Mouse (Mus musculus): ENCODE measurements around the gene Rab8b. TPM values are rescaled to one million over a fixed set of nuclear protein-coding genes. Genes with fewer than 3 reads are reported as not detected.
"Not testable (repeated sequence)": the region's sequence is repeated elsewhere in the genome, so short reads cannot be mapped to it uniquely, and the experiment has no call there.

Gene Rab8b
- polyA plus RNA-seq, 1 experiment from 2014 or later: 31.1 TPM

GRCm38 (mm10) chr9:66882406-66882821 lies 37.1 kb downstream of the Rab8b start:
- no peak overlapping the region for H3K9ac ChIP-seq (replicated peaks)

GRCm38 (mm10) chr9:66881858-66882257 lies 37.6 kb downstream of the Rab8b start:
- Histone ChIP-seq H3K27ac (no peak overlapping the region), H3K4me1 (replicated peaks) (peaks cover 7% of the 10 kb centered on the region), H3K9me3 (no peaks in the 10 kb centered on the region), H3K36me3 (peaks cover 3% of the 10 kb centered on the region; the same call in 1 of the 2 replicates), H3K4me2 (replicated peaks) (no peak overlapping the region), H3K4me3 (replicated peaks) (no peak overlapping the region), H3K9ac (replicated peaks) (no peak overlapping the region), H3K27me3 (no peaks in the 10 kb centered on the region)
- ATAC-seq: no peak
- WGBS: 79% methylated on average over 3 of the region's 3 CpGs

More at GRCm38 (mm10) chr9:66882406-66882821, 37.1 kb downstream of the Rab8b start:
- Histone ChIP-seq H3K27ac (no peak overlapping the region), H3K9me3 (no peaks in the 10 kb centered on the region), H3K4me1 (replicated peaks) (peaks cover 13% of the 10 kb centered on the region), H3K4me2 (replicated peaks) (no peak overlapping the region), H3K4me3 (replicated peaks) (no peak overlapping the region), H3K27me3 (no peaks in the 10 kb centered on the region), H3K36me3 (peaks cover 3% of the 10 kb centered on the region; the same call in 1 of the 2 replicates)
- 76% methylated on average over 8 of the region's 8 CpGs for WGBS
- ATAC-seq: no peak

DNA sequence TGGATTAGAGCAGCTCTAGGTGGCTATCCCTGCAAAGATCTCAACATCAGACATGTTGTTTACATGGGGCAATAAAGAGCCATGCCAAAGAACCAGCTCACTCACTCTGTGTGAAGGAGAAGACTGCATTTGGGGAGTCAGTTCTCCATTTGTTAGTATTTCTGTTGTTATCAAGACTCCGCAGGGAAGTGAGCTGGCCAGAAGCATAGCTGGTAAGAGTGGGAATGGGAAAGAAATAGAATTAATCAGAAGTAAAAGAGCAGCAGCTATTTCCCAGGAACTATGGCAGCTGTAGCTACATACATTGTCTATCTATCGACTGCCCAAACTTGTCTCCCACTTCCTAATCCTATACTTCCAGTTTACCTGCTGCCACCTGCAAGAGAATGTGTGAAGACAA lies 38.7 kb downstream of the Rab8b start:
- Histone ChIP-seq H3K4me2 (replicated peaks) (no peak overlapping the region), H3K27ac (no peak overlapping the region), H3K36me3 (peaks cover 6% of the 10 kb centered on the region; the same call in 1 of the 2 replicates), H3K9me3 (no peaks in the 10 kb centered on the region), H3K4me1 (replicated peaks) (no peaks in the 10 kb centered on the region), H3K4me3 (replicated peaks) (no peak overlapping the region), H3K27me3 (no peaks in the 10 kb centered on the region), H3K9ac (replicated peaks) (no peak overlapping the region)
- no peak for ATAC-seq
- WGBS: 88% methylated on average over 2 of the region's 2 CpGs

GRCm38 (mm10) chr9:66879486-66879885 lies 40.0 kb downstream of the Rab8b start:
- WGBS: 80% methylated on average over 6 of the region's 6 CpGs
- Histone ChIP-seq H3K27ac (no peak overlapping the region), H3K27me3 (no peaks in the 10 kb centered on the region)

DNA sequence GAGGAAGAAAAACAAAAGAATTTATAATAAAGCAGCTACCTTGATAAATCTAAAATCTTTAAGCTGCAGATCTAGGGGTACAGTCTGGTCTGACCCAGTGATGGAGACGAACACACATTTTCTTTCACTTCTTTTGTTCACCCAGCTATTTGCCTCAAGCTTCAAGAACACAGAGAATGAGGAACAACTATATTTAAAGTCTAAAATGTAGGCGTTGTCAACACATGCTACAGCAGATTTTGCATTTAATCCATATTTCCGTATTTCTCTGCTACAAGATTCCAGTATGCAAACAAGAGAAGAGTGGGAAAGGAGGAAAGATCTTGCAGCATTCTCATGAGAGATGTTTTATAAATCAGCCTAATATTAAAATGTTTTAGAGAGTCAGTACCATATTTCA lies 40.6 kb downstream of the Rab8b start:
- no peaks in the 10 kb centered on the region for H3K27me3 ChIP-seq
- WGBS: 94% methylated on average over 3 of the region's 3 CpGs
- no peak overlapping the region for H3K4me3 ChIP-seq (replicated peaks)
- no peaks in the 10 kb centered on the region; the same call in 1 of the 2 replicates for H3K9me3 ChIP-seq
- H3K4me2 ChIP-seq (replicated peaks): no peak overlapping the region
- no peak for ATAC-seq
- peaks cover 9% of the 10 kb centered on the region; the same call in 1 of the 2 replicates for H3K36me3 ChIP-seq
- H3K27ac ChIP-seq: no peak overlapping the region
- no peak overlapping the region for H3K9ac ChIP-seq (replicated peaks)
- H3K4me1 ChIP-seq (replicated peaks): no peaks in the 10 kb centered on the region

More at GRCm38 (mm10) chr9:66879486-66879885, 40.0 kb downstream of the Rab8b start:
- H3K4me2 ChIP-seq (replicated peaks): no peak overlapping the region
- peaks cover 9% of the 10 kb centered on the region; the same call in 1 of the 2 replicates for H3K36me3 ChIP-seq
- no peaks in the 10 kb centered on the region; the same call in 1 of the 2 replicates for H3K9me3 ChIP-seq
- H3K4me3 ChIP-seq (replicated peaks): no peak overlapping the region
- no peak for ATAC-seq
- H3K9ac ChIP-seq (replicated peaks): no peak overlapping the region
- no peaks in the 10 kb centered on the region for H3K4me1 ChIP-seq (replicated peaks)

DNA sequence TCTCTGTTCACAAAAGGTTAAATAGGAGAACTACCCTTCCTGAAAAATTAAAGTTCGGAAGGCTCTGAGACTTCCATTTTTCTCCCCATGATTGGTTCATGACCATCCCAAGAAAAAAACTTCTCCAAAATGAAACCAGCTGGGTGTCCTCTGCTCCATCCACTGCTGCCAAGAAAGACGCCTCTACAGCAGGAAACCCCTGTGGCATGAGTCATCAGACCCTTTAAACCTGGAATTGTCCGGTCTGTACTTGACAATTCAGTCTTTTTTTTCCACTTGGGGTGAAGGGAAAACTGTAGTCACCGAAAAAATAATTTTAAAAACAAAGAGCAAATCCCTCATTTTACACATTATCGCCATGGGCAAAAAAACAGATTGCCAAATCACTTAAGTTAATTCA lies 42.9 kb downstream of the Rab8b start:
- no peak overlapping the region for H3K4me2 ChIP-seq (replicated peaks)
- H3K27ac ChIP-seq: no peak overlapping the region
- H3K9ac ChIP-seq (replicated peaks): no peak overlapping the region
- no peaks in the 10 kb centered on the region for H3K4me1 ChIP-seq (replicated peaks)
- no peaks in the 10 kb centered on the region for H3K27me3 ChIP-seq
- ATAC-seq: no peak
- H3K9me3 ChIP-seq: no peaks in the 10 kb centered on the region; the same call in 1 of the 2 replicates
- H3K36me3 ChIP-seq: peaks cover 9% of the 10 kb centered on the region; the same call in 1 of the 2 replicates
- H3K4me3 ChIP-seq (replicated peaks): no peak overlapping the region
- 91% methylated on average over 5 of the region's 5 CpGs for WGBS

DNA sequence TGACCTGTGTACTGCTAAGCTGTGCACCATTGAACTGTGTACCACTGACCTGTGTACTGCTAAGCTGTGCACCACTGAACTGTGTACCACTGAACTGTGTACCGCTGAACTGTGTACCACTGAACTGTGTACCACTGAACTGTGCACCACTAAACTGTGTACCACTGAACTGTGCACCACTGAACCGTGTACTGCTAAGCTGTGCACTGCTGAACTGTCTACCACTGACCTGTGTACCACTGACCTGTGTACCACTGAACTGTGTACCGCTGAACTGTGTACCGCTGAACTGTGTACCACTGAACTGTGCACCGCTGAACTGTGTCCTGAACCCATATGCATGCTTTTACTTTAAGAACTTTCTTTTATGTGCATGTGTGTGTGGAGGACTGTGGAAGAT lies 45.2 kb downstream of the Rab8b start:
- no peak overlapping the region for H3K4me3 ChIP-seq (replicated peaks)
- WGBS: 97% methylated on average over 5 of the region's 5 CpGs

DNA sequence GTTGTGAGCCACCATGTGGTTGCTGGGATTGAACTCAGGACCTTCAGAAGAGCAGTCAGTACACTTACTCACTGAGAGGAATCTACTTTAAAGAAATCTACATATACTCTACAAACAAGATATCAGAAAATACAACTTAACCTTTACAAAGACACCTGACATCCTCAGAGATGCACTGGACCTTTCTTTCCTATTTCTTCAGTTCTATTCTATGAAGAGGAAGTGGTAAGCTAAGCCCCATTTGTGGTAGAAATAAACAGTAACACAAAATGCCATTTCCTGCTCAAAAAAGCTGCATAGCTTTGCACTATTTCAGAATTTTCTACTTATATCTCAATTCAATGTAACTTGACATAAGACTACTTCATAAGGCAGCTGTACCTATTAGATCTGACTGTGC lies 46.0 kb downstream of the Rab8b start:
- peaks cover 9% of the 10 kb centered on the region; the same call in 1 of the 2 replicates for H3K36me3 ChIP-seq
- no peak overlapping the region for H3K4me2 ChIP-seq (replicated peaks)
- no peak overlapping the region for H3K9ac ChIP-seq (replicated peaks)
- no peak overlapping the region for H3K27ac ChIP-seq
- no peak overlapping the region for H3K4me3 ChIP-seq (replicated peaks)
- H3K9me3 ChIP-seq: no peaks in the 10 kb centered on the region; the same call in 1 of the 2 replicates
- ATAC-seq: no peak
- no peaks in the 10 kb centered on the region for H3K4me1 ChIP-seq (replicated peaks)
- no peaks in the 10 kb centered on the region for H3K27me3 ChIP-seq

More for the DNA sequence above, 45.2 kb downstream of the Rab8b start:
- Histone ChIP-seq H3K27ac (no peak overlapping the region), H3K4me1 (replicated peaks) (no peaks in the 10 kb centered on the region), H3K9me3 (no peaks in the 10 kb centered on the region; the same call in 1 of the 2 replicates), H3K36me3 (peaks cover 9% of the 10 kb centered on the region; the same call in 1 of the 2 replicates), H3K4me2 (replicated peaks) (no peak overlapping the region), H3K27me3 (no peaks in the 10 kb centered on the region), H3K9ac (replicated peaks) (no peak overlapping the region)
- ATAC-seq: no peak

- not testable (repeated sequence) for ATAC-seq; H3K27me3 ChIP-seq; H3K9me3 ChIP-seq; H3K36me3 ChIP-seq; H3K4me3 ChIP-seq (replicated peaks); H3K9ac ChIP-seq (replicated peaks); H3K4me2 ChIP-seq (replicated peaks); H3K4me1 ChIP-seq (replicated peaks); H3K27ac ChIP-seq
- WGBS: 88% methylated on average over 2 of the region's 2 CpGs
Observed at GRCm38 (mm10) chr9:66873009-66873408, 46.5 kb downstream of the Rab8b start.

GRCm38 (mm10) chr9:66872015-66872727 lies 47.3 kb downstream of the Rab8b start:
- no peak overlapping the region for H3K9ac ChIP-seq (replicated peaks)
- H3K4me1 ChIP-seq (replicated peaks): no peaks in the 10 kb centered on the region
- no peak for ATAC-seq
- no peaks in the 10 kb centered on the region for H3K27me3 ChIP-seq
- no peaks in the 10 kb centered on the region; the same call in 1 of the 2 replicates for H3K9me3 ChIP-seq
- no peak overlapping the region for H3K27ac ChIP-seq
- no peak overlapping the region for H3K4me2 ChIP-seq (replicated peaks)
- 87% methylated on average over 10 of the region's 10 CpGs for WGBS
- no peak overlapping the region for H3K4me3 ChIP-seq (replicated peaks)
- H3K36me3 ChIP-seq: peaks cover 7% of the 10 kb centered on the region; the same call in 1 of the 2 replicates

DNA sequence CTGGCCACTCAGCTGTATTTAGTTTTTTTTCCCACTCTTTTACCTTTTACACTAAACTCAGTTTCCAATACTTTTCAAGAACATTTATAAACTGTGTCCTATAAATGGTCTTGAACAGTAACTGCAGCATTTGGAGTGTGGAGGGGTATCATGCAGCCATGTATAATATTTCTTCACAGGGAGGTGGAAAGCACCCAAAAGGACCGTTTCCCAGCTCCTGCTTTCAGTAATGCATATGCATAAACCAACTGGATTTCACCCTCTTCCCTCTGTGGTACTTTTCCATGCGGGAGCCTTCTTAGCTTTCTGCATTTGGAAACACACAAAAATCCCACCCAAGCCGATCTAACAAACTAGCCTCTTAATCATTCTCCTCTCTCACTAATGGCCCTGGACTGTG lies 54.8 kb downstream of the Rab8b start:
- no peaks in the 10 kb centered on the region for H3K9me3 ChIP-seq
- H3K4me2 ChIP-seq (replicated peaks): no peak overlapping the region
- no peak overlapping the region for H3K4me3 ChIP-seq (replicated peaks)
- no peak overlapping the region for H3K27ac ChIP-seq
- no peaks in the 10 kb centered on the region for H3K27me3 ChIP-seq
- 73% methylated on average over 3 of the region's 3 CpGs for WGBS
- H3K36me3 ChIP-seq: peaks cover 5% of the 10 kb centered on the region
- no peak for ATAC-seq
- no peak overlapping the region for H3K9ac ChIP-seq (replicated peaks)
- H3K4me1 ChIP-seq (replicated peaks): peaks cover 6% of the 10 kb centered on the region

GRCm38 (mm10) chr9:66863456-66863855 lies 56.0 kb downstream of the Rab8b start:
- H3K36me3 ChIP-seq: peaks cover 13% of the 10 kb centered on the region

More at GRCm38 (mm10) chr9:66863456-66863855, 56.0 kb downstream of the Rab8b start:
- no peaks in the 10 kb centered on the region for H3K27me3 ChIP-seq
- H3K9ac ChIP-seq (replicated peaks): no peak overlapping the region
- H3K4me3 ChIP-seq (replicated peaks): no peak overlapping the region
- no peak for ATAC-seq
- H3K27ac ChIP-seq: no peak overlapping the region
- H3K4me2 ChIP-seq (replicated peaks): no peak overlapping the region
- H3K4me1 ChIP-seq (replicated peaks): peaks cover 6% of the 10 kb centered on the region
- WGBS: 30% methylated on average over 3 of the region's 3 CpGs
- H3K9me3 ChIP-seq: no peaks in the 10 kb centered on the region
